Mouse (Mus musculus) intestine, postnatal 0 days (tissue): Measurements from ENCODE around the gene Afdn. TPM values are rescaled to one million over a fixed set of nuclear protein-coding genes. Genes with fewer than 3 reads are reported as not detected.

ENCODE experiments used
- ATAC-seq: fragments of 200-750 bp; cut with Nextera tagmentation; 2 replicates; pipeline ENCODE4 v1.8.0; 2017; ENCODE audit warnings: mild to moderate bottlenecking, moderate TSS enrichment, moderate library complexity
- H3K27ac ChIP-seq: fragments of 300-500 bp; sonication (generic); 2 replicates; pipeline ENCODE4 v1.5.1; 2014; ENCODE audit warnings: mild to moderate bottlenecking, low read depth, low read length, moderate library complexity
- H3K27me3 ChIP-seq: fragments of 300-500 bp; sonication (generic); replicated peaks from 2 replicates; pipeline ENCODE4 v1.6.1; 2014; ENCODE audit warnings: low read length, mixed read lengths; ENCODE audit not compliant: control insufficient read depth, insufficient read depth
- H3K36me3 ChIP-seq: fragments of 300-500 bp; sonication (generic); 2 replicates; pipeline ENCODE4 v1.6.1; 2014; ENCODE audit warnings: mild to moderate bottlenecking, moderate library complexity; ENCODE audit not compliant: control insufficient read depth, insufficient read depth
- H3K4me1 ChIP-seq: fragments of 300-500 bp; sonication (generic); replicated peaks from 2 replicates; pipeline ENCODE4 v1.6.1; 2014; ENCODE audit warnings: antibody characterized with exemption, low read length, mixed read lengths; ENCODE audit not compliant: control insufficient read depth, insufficient read depth
- H3K4me2 ChIP-seq: fragments of 300-500 bp; sonication (generic); replicated peaks from 2 replicates; pipeline ENCODE4 v1.6.1; 2014; ENCODE audit warnings: low read depth, mild to moderate bottlenecking, moderate library complexity
- H3K4me3 ChIP-seq: fragments of 300-500 bp; sonication (generic); 2 replicates; pipeline ENCODE4 v1.5.1; 2014; ENCODE audit warnings: low read depth, low read length
- H3K9ac ChIP-seq: fragments of 300-500 bp; sonication (generic); 2 replicates; pipeline ENCODE4 v1.6.1; 2014; ENCODE audit warnings: mild to moderate bottlenecking, low read depth, low read length
- H3K9me3 ChIP-seq: fragments of 300-500 bp; sonication (generic); 2 replicates; pipeline ENCODE4 v1.6.1; 2016; ENCODE audit warnings: mixed run types; ENCODE audit not compliant: control insufficient read depth
- CTCF ChIP-seq: sonication (generic); IDR thresholded peaks from 2 replicates; pipeline ENCODE4 v1.5.1; 2016; ENCODE audit warnings: low read depth, mild to moderate bottlenecking, control low read depth, antibody characterized with exemption, moderate library complexity
- WGBS: fragments of 180-500 bp; shearing (Covaris S2); extraction: QIAGEN DNeasy Blood & Tissue Kit; methylation state at CpG from one replicate; pipeline ENCODE4 v1.1.7; 2014; 5-methylcytosine and 5-hydroxymethylcytosine counted together
- polyA plus RNA-seq: library from polyadenylated mRNA; unstranded; fragments of >200 nt; fragmentation: Nextera tagmentation; extraction: Ambion mirVana; gene quantifications from 2 replicates; pipeline ENCODE4 v1.2.1, GENCODE M21; 2015

Afdn gene
- polyA plus RNA-seq, 1 experiment from 2014 or later: 67.1 TPM

DNA sequence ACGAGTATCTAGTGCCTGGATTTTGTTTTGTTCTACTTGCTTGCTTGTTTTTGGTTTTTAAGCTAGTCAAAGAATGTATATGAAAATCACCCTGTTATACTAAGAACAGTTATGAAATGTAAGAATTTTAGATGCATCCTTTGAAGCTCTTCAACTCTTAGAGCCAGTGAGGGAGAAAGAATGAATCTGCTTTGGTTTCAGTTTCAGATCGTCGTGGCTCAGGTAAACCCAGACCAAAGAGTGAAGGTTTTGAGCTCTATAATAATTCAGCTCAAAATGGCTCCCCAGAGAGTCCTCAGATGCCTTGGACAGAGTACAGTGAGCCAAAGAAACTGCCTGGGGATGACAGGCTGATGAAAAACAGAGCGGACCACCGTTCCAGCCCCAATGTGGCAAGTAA is 123.2 kb downstream of the Afdn start:
- H3K4me1 ChIP-seq: no peaks in the 10 kb centered on the region
- no peak overlapping the region for H3K27ac ChIP-seq
- TF ChIP-seq CTCF: no peak
- peaks cover 48% of the 10 kb centered on the region for H3K36me3 ChIP-seq
- H3K27me3 ChIP-seq: no peaks in the 10 kb centered on the region
- no peak for ATAC-seq
- 77% methylated on average over 5 of the region's 5 CpGs for WGBS
- H3K9me3 ChIP-seq: no peaks in the 10 kb centered on the region
- H3K9ac ChIP-seq: no peak overlapping the region
- H3K4me2 ChIP-seq: no peak overlapping the region
- no peak overlapping the region for H3K4me3 ChIP-seq

DNA sequence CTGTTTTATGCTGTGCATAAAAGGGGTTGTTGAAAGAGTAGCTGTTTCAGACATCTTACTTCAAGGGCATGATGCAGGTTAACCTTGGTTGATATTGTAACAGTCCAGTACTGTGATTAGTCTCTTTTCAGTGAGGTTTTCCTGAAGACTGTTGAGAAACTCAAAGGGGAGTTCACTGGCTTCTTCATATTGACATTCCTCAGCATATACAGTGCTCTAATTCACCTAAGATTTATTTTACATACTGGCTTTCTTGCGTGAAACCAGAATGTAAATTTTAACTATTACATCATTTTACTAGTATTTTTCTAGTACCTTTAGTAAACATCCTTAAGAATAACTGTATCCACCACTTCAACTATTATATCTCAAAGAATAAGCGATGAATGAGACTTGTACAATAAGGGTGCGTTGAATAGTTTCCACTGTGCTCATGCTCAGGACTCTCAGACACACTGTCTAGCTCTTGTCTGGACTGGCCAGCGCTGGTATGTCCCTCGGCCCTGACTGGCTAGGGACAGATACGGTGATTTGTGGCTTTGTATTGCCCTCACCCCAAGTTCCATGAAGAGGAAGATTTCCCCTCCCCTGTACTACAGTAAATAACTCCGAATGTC is 129.6 kb downstream of the Afdn start:
- H3K4me2 ChIP-seq: no peak overlapping the region
- no peaks in the 10 kb centered on the region for H3K27me3 ChIP-seq
- H3K9ac ChIP-seq: no peak overlapping the region
- no peak for TF ChIP-seq CTCF
- WGBS: 79% methylated on average over 7 of the region's 7 CpGs
- no peaks in the 10 kb centered on the region for H3K4me1 ChIP-seq
- H3K9me3 ChIP-seq: no peaks in the 10 kb centered on the region
- no peak overlapping the region for H3K4me3 ChIP-seq
- no peak for ATAC-seq
- H3K36me3 ChIP-seq: peaks cover 15% of the 10 kb centered on the region
- no peak overlapping the region for H3K27ac ChIP-seq

GRCm38 (mm10) chr17:13890932-13891331 is 130.6 kb downstream of the Afdn start:
- H3K4me2 ChIP-seq: no peak overlapping the region
- no peaks in the 10 kb centered on the region for H3K27me3 ChIP-seq
- ATAC-seq: no peak
- no peak overlapping the region for H3K4me3 ChIP-seq
- H3K27ac ChIP-seq: no peak overlapping the region
- no peak for TF ChIP-seq CTCF
- 53% methylated on average over 1 of the region's 1 CpGs for WGBS
- H3K9me3 ChIP-seq: no peaks in the 10 kb centered on the region
- no peaks in the 10 kb centered on the region for H3K4me1 ChIP-seq
- H3K36me3 ChIP-seq: peaks cover 15% of the 10 kb centered on the region
- no peak overlapping the region for H3K9ac ChIP-seq

DNA sequence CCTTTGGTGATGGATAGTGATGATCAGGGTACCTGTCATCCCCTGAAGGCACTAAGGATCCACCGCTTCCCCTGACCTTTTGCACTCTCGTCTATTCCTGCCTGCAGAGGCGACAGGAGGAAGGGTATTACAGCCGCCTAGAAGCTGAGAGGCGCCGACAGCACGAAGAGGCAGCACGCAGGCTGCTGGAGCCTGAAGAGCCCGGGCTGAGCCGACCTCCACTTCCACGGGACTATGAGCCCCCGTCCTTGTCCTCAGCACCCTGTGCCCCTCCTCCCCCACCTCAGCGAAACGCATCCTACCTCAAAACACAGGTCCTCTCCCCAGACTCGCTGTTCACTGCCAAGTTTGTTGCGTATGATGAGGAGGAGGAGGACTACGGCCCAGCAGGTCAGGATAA is 138.5 kb downstream of the Afdn start:
- peaks cover 43% of the 10 kb centered on the region for H3K36me3 ChIP-seq
- ATAC-seq: no peak
- WGBS: 87% methylated on average over 17 of the region's 17 CpGs
- H3K4me2 ChIP-seq: no peak overlapping the region
- no peak overlapping the region for H3K9ac ChIP-seq
- H3K27me3 ChIP-seq: no peaks in the 10 kb centered on the region
- no peaks in the 10 kb centered on the region for H3K9me3 ChIP-seq
- TF ChIP-seq CTCF: no peak
- no peaks in the 10 kb centered on the region for H3K4me1 ChIP-seq
- no peak overlapping the region for H3K27ac ChIP-seq
- no peak overlapping the region for H3K4me3 ChIP-seq

GRCm38 (mm10) chr17:13899241-13899640 is 138.9 kb downstream of the Afdn start:
- 84% methylated on average over 7 of the region's 7 CpGs for WGBS
- H3K9ac ChIP-seq: no peak overlapping the region
- TF ChIP-seq CTCF: no peak

DNA sequence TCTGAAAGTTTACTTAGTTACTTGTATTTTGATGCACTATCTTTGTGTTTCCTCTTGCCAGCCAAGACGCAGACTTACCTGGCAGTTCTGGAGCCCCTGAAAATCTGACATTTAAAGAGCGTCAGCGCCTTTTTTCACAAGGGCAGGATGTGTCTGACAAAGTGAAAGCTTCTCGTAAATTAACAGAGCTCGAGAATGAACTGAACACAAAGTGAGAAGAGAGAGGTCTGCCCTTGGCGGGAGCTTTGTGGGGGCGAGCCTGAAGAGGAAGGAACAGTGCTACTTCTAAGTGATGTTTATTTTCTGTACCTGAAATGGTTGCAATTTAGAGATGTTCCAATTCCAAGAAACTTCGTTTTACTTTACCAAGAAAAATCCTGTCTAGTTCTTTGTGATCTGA is 143.5 kb downstream of the Afdn start:
- no peak overlapping the region for H3K27ac ChIP-seq
- no peak overlapping the region for H3K4me2 ChIP-seq
- H3K9ac ChIP-seq: no peak overlapping the region
- WGBS: 85% methylated on average over 8 of the region's 8 CpGs
- H3K27me3 ChIP-seq: no peaks in the 10 kb centered on the region
- TF ChIP-seq CTCF: no peak
- H3K4me3 ChIP-seq: no peak overlapping the region
- H3K4me1 ChIP-seq: no peaks in the 10 kb centered on the region
- ATAC-seq: no peak
- H3K36me3 ChIP-seq: peaks cover 41% of the 10 kb centered on the region
- H3K9me3 ChIP-seq: no peaks in the 10 kb centered on the region

More at GRCm38 (mm10) chr17:13899241-13899640, 138.9 kb downstream of the Afdn start:
- H3K36me3 ChIP-seq: peaks cover 47% of the 10 kb centered on the region
- no peaks in the 10 kb centered on the region for H3K27me3 ChIP-seq
- no peak overlapping the region for H3K4me3 ChIP-seq
- H3K9me3 ChIP-seq: no peaks in the 10 kb centered on the region
- ATAC-seq: no peak
- H3K4me1 ChIP-seq: no peaks in the 10 kb centered on the region
- H3K4me2 ChIP-seq: no peak overlapping the region
- no peak overlapping the region for H3K27ac ChIP-seq

DNA sequence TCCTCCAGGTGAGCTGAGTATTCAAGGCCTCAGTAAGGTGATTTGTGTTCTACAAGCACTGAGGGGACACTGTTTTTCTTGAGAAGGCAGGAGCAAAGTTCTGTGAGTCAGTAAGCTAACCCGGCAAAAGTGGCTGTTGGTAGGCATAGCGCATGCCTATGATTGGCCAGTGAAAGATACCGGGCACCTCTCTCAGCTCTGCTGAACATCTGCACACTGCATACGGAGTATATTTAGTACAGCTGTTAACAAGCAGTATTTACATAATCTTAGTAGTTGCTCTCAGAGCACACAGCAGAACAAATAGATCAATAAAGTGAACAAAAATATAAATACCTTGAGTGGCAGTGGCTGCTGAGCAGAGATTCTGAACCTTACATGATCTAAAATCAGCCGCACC is 146.7 kb downstream of the Afdn start:
- no peak for TF ChIP-seq CTCF

More for the DNA sequence above, 146.7 kb downstream of the Afdn start:
- Histone ChIP-seq H3K4me1 (no peaks in the 10 kb centered on the region), H3K9me3 (no peaks in the 10 kb centered on the region), H3K4me3 (no peak overlapping the region), H3K27ac (no peak overlapping the region), H3K36me3 (peaks cover 29% of the 10 kb centered on the region), H3K4me2 (no peak overlapping the region), H3K9ac (no peak overlapping the region), H3K27me3 (no peaks in the 10 kb centered on the region)
- no peak for ATAC-seq
- WGBS: 79% methylated on average over 5 of the region's 5 CpGs
